Mouse (Mus musculus) activated CD4-positive, CD25-positive, alpha-beta regulatory T cell, adult 9 weeks (primary cell): ENCODE results near the gene Lgsn. TPM values are rescaled to one million over a fixed set of nuclear protein-coding genes. Genes with fewer than 3 reads are reported as not detected.

ENCODE experiments used
- polyA plus RNA-seq: library from polyadenylated mRNA; unstranded; fragments of 100-300 nt; shearing (Covaris generic); gene quantifications from one replicate; pipeline ENCODE4 v1.2.1, GENCODE M21; 2017

Gene Lgsn
- polyA plus RNA-seq = not detected

DNA sequence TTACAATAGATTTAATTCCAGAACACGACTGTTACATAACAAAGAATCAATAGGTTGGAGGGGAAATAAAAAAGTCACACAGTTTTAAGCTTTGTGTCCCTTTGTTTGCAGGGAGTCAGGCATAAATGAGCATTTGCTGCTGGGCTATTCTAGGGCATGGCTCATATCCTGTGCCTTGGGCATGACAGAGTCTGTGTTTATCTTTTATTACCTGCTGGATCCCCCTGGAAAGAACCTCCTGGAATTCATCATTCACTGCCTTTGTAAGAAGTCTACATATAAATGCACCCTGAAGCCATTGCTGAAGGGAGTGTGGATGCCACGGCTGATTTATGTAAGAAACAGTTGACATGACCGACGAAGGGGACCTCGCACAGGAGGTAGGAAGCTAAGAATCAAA, at the start of gene Lgsn:
Lgsn (plus strand) TSS at position 301 of the 400 bp plus-strand sequence.

GRCm38 (mm10) chr1:31222564-31222963, 46.4 kb downstream of the Lgsn start, which contains the start of the genes 4931428L18Rik and Pih1d3:
TSS of gene 4931428L18Rik (minus strand) at chr1:31222684.
TSS of gene Pih1d3 (plus strand) at chr1:31222838.

Other genes starting within 250 kb of the Lgsn start
- not detected for gene AC153137.1, start 198.4 kb upstream of the Lgsn start, polyA plus RNA-seq
- not detected for gene 4931428L18Rik, start 46.3 kb downstream of the Lgsn start, polyA plus RNA-seq
- not detected for gene Pih1d3, start 46.4 kb downstream of the Lgsn start, polyA plus RNA-seq